Mouse (Mus musculus) testis, adult 2 months (tissue): ENCODE results near the gene Tnnc1.

ENCODE experiments used
- CTCF ChIP-seq: fragments of 200-500 bp; IDR thresholded peaks from 2 replicates; pipeline ENCODE4 v1.5.1; 2012; ENCODE audit warnings: low read depth, mild to moderate bottlenecking, inconsistent platforms, low read length, moderate library complexity; ENCODE audit not compliant: control insufficient read depth, insufficient read depth, insufficient replicate concordance
- POLR2A ChIP-seq: fragments of 200-500 bp; IDR thresholded peaks from 2 replicates; pipeline ENCODE4 v1.6.1; 2012; ENCODE audit warnings: low read depth, mild to moderate bottlenecking, inconsistent platforms, low read length, moderate library complexity; ENCODE audit not compliant: control insufficient read depth

GRCm38 (mm10) chr14:31179677-31180365 is 28.3 kb upstream of the Tnnc1 start:
- no peak for TF ChIP-seq CTCF
- no peak for TF ChIP-seq POLR2A
